Mouse (Mus musculus): ENCODE data around the gene Trappc1.

Trappc1 gene

DNA sequence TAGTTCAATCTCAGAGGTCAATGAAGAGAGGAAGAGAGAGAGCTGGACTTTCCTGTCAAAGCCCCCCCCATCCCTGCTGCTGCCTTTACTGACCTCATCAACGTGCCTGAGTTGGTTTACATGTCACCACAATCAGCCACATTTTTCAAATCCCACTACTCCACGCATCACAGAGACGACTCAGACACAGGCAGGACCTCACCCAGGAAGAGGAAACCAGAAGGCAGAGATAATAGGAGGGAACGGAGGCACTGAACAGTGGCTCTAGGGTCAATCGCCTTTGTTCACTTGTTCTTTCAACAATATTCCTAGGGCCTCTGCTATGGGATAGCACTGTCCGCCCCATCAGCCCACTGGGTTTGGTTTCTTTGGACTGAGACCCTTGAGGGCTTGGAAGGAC lies 3.9 kb downstream of the Trappc1 start:
- intact Hi-C loops (cut with DNase I): loop anchor here (5.0 kb wide), 1 partner anchor 55 kb away; no protein-coding TSS in a partner anchor

DNA sequence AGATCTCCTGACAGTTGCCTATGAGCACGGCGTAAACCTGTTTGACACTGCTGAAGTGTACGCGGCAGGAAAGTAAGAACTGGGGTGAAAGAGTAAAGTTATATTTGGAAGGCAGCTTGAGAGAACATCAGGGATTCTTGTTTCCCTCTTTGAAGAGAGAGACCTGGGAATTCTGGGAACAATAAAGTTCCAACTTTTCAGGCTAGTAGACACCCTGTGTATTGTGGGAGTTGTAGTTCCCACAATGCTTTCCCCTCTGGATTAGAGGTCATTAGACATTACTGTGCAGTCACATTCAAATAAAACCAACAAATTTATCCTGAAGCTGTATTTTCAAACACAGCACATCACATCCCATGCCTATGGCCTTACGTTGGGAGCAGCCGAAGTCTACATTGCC lies 4.7 kb downstream of the Trappc1 start:
- intact Hi-C loops (cut with DNase I): loop anchor here (5.0 kb wide), 1 partner anchor 56 kb away; no protein-coding TSS in a partner anchor

DNA sequence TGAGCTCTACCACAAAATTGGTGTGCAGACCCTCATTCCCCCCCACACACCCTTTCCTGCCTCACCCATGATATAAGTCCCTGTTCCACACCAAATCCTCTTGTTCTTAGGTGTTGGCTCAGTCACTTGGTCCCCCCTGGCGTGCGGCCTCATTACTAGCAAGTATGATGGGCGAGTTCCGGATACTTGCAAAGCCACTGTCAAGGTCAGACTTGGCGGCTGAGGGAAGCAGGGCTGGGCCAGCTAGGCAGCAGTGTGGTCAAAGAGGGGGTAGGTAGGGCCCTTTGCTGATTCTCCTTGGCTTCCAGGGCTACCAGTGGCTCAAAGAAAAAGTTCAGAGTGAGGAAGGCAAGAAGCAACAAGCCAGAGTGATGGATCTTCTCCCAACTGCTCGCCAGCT lies 7.4 kb downstream of the Trappc1 start:
- intact Hi-C loops (cut with DNase I): loop anchor here (5.0 kb wide), 1 partner anchor 41 kb away; no protein-coding TSS in a partner anchor

DNA sequence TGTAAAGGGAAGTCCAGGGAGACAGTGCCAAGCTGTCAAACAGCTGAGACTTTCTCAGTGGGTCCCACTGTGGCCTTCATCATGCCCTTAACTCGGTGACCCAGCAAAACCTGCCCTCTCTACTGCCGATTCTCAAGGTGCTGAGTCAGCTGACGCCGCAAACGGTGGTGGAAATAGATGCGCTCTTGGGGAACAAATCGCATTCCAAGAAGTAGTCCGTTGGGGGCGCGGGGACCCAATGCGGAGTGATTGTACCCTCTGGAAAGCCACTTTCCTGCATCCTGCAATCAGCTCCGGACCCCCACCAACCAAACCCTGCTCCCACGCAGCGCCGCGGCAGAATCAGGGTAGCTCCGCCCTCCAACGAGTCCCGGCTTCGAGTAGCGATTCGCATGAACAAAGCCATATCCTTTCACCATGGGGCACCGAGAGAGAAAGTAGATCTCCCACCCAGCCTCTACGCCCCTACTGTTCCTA lies 8.2 kb downstream of the Trappc1 start:
- intact Hi-C loops (cut with DNase I): loop anchor here (5.0 kb wide), 1 partner anchor 40 kb away; no protein-coding TSS in a partner anchor

DNA sequence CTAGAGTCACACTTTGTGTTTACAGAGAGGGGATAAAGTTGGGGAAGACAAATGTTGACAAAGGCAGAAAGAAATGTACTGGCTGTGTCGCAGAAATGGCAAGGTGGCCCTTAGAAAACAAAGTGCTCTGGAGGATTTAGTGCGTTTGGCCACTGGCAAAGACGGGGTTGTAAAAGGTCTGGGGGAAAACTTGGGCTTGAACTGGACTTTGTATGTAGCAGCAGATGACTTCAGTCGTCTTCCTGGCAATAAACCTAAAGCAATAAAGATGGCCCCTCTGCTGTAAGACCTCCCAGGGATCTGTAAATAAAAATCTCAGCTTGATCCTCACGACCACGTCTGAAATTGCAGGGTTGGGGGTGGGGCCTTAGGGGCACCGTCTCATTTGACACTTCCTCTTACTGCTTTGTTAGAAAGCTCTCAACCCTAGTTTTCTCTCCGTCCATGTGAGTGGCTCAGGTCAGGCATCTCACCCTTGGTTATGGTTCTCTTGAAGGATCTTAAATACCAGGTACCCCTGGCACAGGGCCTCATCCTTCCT lies 9.0 kb downstream of the Trappc1 start:
- intact Hi-C loops (cut with DNase I): loop anchor here (5.0 kb wide), 1 partner anchor 40 kb away; no protein-coding TSS in a partner anchor

DNA sequence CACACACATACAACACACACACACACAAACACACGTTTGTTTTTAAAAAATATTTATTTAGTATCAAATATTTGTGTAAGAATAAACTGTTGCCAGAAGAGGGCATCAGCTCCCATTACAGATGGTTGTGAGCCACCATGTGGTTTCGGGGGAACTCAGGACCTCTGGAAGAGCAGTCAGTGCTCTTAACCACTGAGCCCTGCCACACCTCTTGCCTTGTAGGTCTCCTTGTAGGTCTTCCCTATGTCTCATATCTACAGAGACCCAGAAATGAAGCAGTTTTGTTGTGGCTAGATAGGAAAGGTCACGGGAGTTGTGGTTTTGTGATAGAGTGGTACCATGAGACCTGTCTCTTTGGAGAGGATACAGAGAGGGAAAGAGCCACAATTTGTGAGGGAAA lies 10.1 kb downstream of the Trappc1 start:
- intact Hi-C loops (cut with DNase I): loop anchor here (5.0 kb wide), 1 partner anchor 38 kb away; no protein-coding TSS in a partner anchor

DNA sequence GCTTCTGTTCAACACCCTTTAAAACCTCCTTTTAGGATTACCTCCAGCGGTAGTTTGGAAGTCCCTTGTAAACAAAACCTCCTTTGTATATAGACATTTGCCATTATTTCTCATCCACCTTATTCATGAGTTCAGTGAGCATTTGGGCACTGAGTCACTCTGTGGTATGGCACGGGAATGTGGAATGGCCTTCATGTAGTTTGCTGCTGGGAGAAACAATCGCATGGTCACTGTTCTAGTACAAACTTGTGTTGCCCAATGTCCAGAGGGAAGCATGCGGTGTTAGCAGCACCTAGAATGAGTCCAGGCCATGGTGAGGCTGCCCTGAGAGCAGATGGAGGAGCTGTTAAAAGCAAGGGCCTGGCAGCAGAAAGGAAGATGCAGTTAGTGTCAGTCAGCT lies 11.0 kb downstream of the Trappc1 start:
- intact Hi-C loops (cut with DNase I): loop anchor here (5.0 kb wide), 1 partner anchor 38 kb away; no protein-coding TSS in a partner anchor

DNA sequence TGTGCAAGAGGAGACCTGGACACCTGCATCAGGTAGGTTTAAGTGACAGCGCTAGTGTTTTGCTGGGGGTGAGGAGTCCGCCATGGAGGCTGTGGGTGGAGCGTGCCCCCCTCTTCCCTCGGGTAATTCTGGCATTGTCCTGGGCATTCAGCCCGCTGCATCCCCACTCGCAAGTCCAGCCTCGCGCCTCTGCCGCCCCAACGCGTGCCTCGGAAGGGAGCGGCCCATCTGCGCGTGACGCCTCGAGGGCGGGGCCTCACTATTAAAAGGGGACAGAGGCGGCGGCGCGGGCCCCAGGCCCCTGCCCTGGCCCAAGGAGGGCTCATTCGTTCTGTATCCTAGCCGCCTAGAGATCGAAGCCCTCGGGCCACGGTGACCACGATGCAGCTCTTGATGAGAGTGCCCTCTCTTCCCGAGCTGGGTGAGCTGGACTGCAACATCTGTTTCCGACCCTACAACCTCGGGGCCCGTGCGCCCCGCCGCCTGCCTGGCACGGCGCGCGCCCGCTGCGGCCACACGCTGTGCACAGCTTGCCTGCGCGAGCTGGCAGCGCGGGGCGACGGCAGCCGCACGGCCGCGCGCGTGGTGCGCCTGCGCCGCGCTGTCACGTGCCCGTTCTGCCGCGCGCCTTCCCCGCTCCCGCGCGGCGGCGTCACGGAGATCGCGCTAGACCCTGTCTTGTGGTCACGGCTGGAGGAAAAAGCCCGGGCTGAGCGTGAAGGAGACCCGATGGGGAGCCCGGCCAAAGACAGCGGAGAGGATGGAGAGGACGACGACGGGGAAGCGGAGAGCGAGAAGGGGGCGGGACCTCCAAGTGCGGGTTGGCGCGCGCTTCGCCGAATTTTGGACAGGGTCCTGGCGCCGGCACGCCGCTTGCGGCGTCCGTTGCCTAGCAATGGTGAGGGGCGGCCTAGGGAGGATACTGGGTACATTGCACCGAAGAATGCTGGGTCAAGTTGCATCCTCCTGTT lies 16.7 kb downstream of the Trappc1 start, which contains the start of gene Rnf227:
Gene Rnf227 (plus strand): TSS at position 301 of the 971 bp plus-strand sequence.
- intact Hi-C loops (cut with DNase I): no loop called here

DNA sequence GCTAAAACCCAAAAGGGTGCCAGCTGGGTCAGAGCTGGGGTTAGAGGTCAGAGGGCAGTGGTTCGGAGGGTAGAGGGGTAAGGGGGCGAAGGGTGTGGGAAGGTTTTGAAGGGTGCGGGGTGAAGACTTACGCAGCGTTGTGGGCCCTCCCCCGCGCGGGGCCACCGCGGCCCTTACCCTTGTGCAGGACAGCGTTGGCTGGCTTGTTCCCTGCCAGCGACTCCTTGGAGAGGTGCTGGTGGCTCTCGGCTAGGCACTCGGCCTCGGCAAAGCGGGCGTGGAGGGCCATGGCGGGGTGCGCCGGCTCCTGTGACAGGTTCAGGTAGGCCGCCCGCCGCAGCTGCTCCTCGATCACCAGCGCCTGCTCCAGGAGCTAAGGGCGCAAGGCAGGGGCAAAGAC lies 22.7 kb downstream of the Trappc1 start:
- intact Hi-C loops (cut with DNase I): no loop called here

DNA sequence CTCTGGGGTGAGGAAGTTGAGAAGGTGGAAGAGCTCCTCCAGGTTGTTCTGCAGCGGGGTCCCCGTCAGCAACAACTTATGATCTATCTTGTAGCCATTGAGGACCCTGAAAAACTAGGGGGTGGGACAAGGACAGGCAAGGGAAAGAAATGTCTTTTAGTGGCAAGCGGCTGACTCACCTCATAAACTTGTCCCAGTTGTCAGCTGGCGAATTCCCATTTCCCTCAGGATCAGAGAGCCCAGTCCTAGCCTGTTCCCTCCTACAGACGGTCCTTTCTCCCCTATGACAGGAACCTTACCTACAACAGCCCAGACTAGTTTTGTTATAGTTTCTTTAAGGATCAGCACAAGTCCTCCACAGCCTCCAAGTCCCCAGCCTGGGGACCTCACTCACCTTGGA lies 32.8 kb downstream of the Trappc1 start:
- intact Hi-C loops (cut with DNase I): no loop called here

DNA sequence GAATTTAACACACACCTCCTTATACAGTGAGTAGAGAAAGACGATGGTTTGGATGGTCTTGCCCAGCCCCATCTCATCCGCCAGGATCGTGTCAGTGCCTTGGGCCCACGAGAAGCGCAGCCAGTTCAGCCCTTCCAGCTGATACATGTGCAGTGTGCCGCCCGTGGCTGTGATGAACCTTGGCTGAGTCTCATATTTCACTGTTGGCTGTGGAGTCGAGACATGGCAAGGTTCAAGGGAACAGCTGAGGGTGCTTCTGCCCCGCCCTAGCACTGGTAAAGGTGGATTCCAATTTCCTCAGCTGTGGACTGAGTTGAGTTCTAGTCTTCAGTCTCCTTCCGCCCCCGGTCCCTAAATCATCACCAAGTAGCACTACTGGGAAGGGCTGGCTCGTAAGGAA lies 33.9 kb downstream of the Trappc1 start:
- intact Hi-C loops (cut with DNase I): no loop called here

DNA sequence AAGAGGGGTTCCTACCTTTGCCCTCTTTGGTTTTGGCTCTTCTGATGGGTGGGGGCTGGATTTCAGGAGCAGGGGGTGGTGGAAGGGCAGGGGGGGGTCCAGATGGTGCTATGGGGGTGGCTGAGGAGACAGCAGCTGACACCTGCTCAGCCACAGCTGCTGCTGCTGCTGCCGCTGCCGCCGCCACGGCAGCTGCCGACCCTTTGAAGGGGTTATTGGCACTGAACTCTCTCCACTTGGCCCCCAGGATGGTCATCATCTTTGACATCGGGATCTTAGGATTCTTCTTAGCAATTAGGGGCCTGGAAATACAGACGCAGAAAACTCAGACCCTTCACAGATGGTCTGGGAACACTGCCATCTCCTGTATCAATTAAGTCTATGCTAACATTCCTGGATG lies 38.2 kb downstream of the Trappc1 start:
- intact Hi-C loops (cut with DNase I): no loop called here

DNA sequence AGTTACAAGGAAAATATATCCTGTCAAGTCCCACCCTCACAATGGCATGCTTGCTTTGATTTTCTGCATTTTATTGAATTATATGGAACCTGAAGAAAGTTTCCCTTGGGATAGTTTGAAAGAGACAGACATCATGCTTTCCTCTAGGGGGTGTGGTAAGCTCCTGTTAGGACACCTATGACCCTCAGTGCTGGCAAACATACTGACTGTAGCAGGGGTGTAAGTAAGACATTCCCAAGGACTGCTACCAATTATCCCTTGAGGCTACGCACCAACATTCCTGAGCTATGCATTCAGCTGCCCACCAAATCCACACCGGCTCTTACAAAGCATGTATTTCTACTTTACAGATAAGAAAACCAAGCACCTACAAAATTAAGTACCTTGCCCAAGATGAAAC lies 38.7 kb downstream of the Trappc1 start:
- intact Hi-C loops (cut with DNase I): no loop called here

DNA sequence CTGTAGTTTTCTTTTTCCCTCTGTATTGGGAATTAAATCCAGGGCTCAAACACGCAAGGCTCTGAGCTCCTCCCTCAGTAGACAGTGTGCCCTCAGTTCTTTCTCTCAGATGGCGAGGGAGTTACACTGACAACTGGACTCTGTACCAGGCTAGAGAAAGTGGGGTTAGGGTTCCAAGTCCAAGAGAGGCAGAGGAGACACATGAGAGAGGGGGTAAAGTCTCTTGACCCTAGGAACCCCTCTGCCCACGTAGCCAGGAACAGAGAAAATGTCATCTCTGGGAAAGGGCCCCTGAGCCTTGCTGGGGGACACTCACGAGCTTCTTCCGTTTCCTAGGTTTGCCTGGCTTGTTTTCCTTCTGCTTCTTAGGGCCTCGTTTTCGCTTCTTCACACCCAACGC lies 40.6 kb downstream of the Trappc1 start:
- intact Hi-C loops (cut with DNase I): no loop called here

DNA sequence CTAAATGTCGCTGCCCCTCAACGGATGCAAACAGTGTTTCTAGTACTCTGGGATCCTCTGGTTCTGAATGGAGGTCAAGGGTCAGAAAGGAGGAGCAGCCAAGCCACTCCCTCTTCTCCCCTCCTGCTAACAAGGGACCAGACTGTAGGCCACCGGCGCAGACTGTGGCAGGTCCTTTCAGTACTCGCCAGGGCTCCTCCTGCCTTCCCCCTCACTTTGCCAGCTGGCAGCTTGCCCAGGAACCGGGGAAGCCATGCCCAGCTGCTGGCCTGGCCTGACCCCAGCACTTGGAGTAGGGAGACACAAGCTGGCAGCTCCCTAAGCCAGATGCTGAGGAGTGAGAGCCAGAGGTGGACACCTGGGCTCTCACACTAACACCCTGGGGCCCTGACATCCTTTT lies 41.1 kb downstream of the Trappc1 start:
- intact Hi-C loops (cut with DNase I): no loop called here

DNA sequence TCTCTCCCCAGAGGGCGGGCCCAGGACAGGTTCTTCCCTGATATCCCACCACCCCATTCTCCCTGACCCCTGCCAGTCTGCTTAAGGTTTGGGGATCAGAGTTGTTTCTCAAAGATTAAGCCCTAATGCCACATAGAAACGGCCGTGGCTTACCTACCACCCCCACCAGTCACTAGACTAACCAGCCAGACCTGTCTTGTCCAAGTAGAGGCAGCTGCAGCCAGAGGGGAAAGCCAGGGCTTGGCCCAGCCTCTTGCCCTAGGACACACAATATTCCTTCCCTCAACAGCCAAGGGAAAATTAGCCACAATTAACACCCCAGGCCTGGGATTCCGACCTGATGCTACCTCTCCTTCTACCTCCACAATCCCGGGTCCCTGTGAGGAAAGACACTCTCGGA lies 41.9 kb downstream of the Trappc1 start:
- intact Hi-C loops (cut with DNase I): no loop called here

DNA sequence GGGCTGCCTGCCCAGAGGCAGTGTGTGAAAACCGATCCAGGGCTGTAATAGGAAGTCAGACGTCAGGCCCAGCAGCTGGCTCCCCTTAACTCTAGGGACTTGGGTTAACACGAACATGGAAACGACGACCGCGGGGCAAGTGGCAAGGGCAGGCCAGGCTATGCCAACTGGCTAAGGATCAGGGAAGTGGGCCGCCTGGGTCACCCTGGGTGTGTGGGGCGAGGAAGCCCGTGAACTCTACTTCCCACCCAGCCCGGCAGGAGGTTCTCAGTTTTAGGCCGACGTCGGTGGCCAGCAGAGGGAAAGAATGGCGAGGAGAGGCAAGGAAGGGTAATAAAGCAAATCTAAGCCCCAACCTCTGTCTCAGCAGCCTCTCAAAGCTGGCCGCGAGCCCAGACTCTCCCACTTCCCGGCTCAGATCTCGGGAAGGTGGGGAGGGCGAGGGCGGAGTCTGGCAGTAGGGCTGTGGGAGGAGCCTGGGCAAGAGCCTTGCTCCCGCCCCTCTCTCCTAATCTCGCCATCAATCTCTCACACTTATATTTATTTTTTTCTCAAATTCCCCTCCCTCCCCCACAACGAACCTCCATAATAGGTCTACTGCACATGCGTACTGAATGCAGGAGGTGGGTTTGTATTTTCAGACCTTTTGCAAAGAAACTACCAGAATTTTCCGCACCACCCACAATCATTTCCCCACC lies 42.5 kb downstream of the Trappc1 start:
- intact Hi-C loops (cut with DNase I): no loop called here

DNA sequence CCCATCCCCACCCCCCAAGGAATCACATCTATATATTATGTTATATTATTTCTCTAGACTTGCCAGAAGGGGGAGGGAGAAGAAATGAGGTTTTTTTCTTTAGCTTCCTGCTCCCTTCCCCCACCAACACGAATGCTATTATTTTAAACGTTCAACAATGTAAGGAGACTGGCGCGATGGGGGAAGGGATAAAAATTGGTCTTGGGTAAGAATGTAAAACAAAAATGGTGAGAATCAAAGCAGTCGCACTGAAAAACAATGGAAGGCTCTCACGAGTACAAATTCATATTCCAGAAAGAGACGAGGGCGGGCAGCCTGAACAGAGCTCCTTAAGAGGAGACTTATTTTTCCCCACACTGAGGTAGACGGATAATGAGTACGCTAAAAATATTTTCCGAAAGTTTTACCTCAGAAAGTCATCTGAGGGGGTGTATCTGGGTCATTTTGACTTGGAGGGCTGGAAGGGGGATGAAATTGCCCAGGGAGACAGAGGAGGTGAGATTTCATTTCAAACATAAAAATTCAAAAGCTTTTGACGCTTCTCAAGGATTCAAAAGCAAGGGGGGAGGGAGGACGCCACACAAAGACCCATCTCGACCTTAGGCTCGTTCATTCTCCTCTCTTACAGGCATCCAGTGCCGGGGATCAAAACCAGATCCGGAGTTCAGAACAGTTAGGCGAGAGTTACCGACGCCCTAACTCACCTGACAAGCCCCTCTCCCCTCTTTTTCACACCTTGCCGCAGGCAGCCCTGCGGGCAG lies 43.3 kb downstream of the Trappc1 start:
- intact Hi-C loops (cut with DNase I): no loop called here

DNA sequence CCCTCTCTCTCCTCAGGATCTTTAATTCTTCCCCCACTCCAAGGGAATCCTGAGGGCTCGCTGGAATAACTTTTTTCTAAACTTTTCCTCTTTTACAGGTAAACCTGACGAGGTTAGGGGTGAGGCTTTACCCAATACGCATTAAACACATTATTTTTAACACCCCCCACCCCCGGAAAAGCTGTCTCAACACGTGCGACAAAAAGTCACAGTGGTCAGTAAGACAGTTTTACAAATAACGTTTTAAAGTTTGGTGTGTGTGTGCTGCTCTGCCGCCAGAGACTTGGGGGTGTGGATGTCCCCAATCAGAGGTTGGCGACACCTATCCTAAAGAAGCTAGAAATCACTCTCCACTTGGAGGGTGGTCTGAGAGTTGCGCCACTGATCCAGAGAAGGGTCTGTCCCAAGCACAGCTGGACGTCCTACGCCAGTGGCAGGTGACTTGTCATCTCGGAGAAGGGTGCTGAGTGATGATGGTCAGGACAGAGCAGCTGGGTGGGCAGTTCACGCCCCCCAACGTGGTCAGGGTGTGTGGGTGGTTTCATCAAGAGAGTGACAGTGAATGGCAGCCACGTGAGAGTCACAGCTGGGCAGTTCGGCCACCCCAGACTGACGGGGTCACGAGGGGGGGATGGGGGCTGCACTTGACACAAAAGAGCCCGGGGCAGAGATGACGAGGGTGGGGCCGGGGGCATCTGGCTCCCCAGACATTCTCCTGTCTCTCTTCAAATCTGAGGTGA lies 44.0 kb downstream of the Trappc1 start:
- intact Hi-C loops (cut with DNase I): no loop called here
